Mouse (Mus musculus) spleen, adult 2 months (tissue): ENCODE results near the gene Nt5m. TPM values are rescaled to one million over a fixed set of nuclear protein-coding genes. Genes with fewer than 3 reads are reported as not detected.

Source experiments
- DNase-seq, 2 experiments: peaks; one replicate each; pipeline versions ENCODE4 v3.0.0 to v3.0.0-alpha.2; 2012 to 2021; ENCODE audit warnings: low spot score in 2 of 2, low read depth in 1 of 2
- H3K27ac ChIP-seq: fragments of 200-500 bp; 2 replicates; pipeline ENCODE4 v1.5.1; 2012; ENCODE audit warnings: low read length, inconsistent platforms; ENCODE audit not compliant: insufficient read depth
- H3K27me3 ChIP-seq: fragments of 200-500 bp; 2 replicates; pipeline ENCODE4 v1.6.1; 2012; ENCODE audit warnings: mild to moderate bottlenecking, moderate library complexity, low read length, inconsistent platforms; ENCODE audit not compliant: control insufficient read depth, insufficient read depth
- H3K36me3 ChIP-seq: fragments of 200-500 bp; 2 replicates; pipeline ENCODE4 v1.6.1; 2012; ENCODE audit warnings: mild to moderate bottlenecking, low read length, inconsistent platforms; ENCODE audit not compliant: control insufficient read depth, insufficient read depth
- H3K4me1 ChIP-seq: fragments of 200-500 bp; 2 replicates; pipeline ENCODE4 v1.6.1; 2011; ENCODE audit warnings: inconsistent platforms; ENCODE audit not compliant: control insufficient read depth, insufficient read depth, insufficient read length
- H3K4me3 ChIP-seq: fragments of 200-500 bp; 2 replicates; pipeline ENCODE4 v1.5.1; 2011; ENCODE audit warnings: mild to moderate bottlenecking, inconsistent platforms; ENCODE audit not compliant: insufficient read depth, insufficient read length; ENCODE audit errors: extremely low read depth
- CTCF ChIP-seq: fragments of 200-500 bp; IDR thresholded peaks from 2 replicates; pipeline ENCODE4 v1.5.1; 2011; ENCODE audit warnings: mild to moderate bottlenecking, inconsistent platforms; ENCODE audit not compliant: insufficient read depth, insufficient read length, insufficient replicate concordance; ENCODE audit errors: extremely low read depth
- POLR2A ChIP-seq: fragments of 200-500 bp; IDR thresholded peaks from 2 replicates; pipeline ENCODE4 v1.6.1; 2011; ENCODE audit warnings: low read depth, low read length, inconsistent platforms
- WGBS: fragments of 180-500 bp; shearing (Covaris S2); methylation state at CpG from one replicate; pipeline ENCODE4 v1.1.7; 2018; 5-methylcytosine and 5-hydroxymethylcytosine counted together
- polyA plus RNA-seq: library from polyadenylated mRNA; depleted of rRNA; stranded (reverse); fragments of >200 nt; gene quantifications from 2 replicates; pipeline ENCODE4 v1.2.3, GENCODE M21; 2012; rRNA removed

Nt5m gene
- polyA plus RNA-seq = 16.2 and 16.7 TPM in 2 replicates

DNA sequence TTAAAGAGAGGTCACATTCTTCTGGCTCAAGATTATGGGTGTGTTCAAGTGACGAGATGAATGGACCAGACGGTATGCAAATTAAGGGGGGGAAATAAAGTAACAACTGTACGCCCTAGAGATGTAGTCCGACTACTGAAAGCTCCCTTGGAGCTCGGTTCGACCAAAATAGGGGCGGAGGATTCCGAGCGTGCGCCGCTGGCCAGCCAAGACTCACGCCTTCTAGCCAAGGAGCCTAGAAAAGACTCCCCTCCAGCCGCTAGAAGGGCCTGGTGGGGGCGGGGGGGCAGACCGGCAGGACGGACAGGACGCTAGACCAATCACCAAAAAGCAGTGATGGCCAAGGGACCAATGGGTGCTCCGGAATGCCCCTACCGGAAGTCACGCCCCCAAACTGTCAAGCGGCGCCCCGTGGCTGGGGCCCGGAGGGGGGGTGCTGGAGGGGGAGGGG lies at the start of gene Nt5m:
Gene Nt5m (plus strand): TSS at position 440 of the 451 bp plus-strand sequence.
- under 1% methylated on average over 24 of the region's 24 CpGs for WGBS
- Histone ChIP-seq H3K4me3 (peak within 1 kb of the TSS; percentile 100), H3K4me1 (peaks cover 3% of the 10 kb centered on the region), H3K27ac (peak within 1 kb of the TSS; percentile 99), H3K36me3 (peaks cover 5% of the 10 kb centered on the region; the same call in 1 of the 2 replicates), H3K27me3 (no peaks in the 10 kb centered on the region)
- TF ChIP-seq POLR2A (no peak), CTCF (no peak)
- peak; percentile 90 to 91 for DNase-seq

GRCm38 (mm10) chr11:59793390-59793789 lies 45.9 kb upstream of the Nt5m start:
- TF ChIP-seq CTCF = no peak
- no peak for TF ChIP-seq POLR2A

DNA sequence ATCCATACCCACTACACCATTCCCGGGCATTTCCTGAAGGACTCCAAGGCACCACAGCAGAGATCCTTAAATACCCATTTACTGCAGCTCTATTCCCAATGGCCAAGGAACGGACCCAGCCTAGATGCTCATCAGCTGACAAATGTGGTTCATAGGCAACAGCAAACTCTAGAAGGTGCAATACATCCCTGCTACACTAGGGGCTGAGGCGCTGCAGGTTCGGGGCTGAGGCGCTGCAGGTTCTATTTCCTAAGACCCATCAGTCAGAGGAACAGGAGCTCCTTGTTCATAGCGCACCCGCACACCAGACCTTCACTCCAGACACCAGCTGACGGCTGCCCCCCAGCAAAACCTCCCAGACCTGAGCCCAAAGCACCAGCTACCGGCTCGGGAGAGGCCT lies 38.8 kb upstream of the Nt5m start:
- H3K27me3 ChIP-seq = no peaks in the 10 kb centered on the region
- no peak for DNase-seq
- H3K4me3 ChIP-seq = no peak overlapping the region
- H3K4me1 ChIP-seq = no peaks in the 10 kb centered on the region
- H3K36me3 ChIP-seq = peaks cover 79% of the 10 kb centered on the region
- 96% methylated on average over 10 of the region's 10 CpGs for WGBS
- TF ChIP-seq CTCF = no peak
- TF ChIP-seq POLR2A = no peak
- no peak overlapping the region for H3K27ac ChIP-seq

More at GRCm38 (mm10) chr11:59793390-59793789, 45.9 kb upstream of the Nt5m start:
- no peak overlapping the region for H3K27ac ChIP-seq
- no peaks in the 10 kb centered on the region for H3K4me1 ChIP-seq
- H3K4me3 ChIP-seq = no peak overlapping the region
- H3K36me3 ChIP-seq = peaks cover 42% of the 10 kb centered on the region
- no peak for DNase-seq
- no peaks in the 10 kb centered on the region for H3K27me3 ChIP-seq
- WGBS = 87% methylated on average over 6 of the region's 6 CpGs

DNA sequence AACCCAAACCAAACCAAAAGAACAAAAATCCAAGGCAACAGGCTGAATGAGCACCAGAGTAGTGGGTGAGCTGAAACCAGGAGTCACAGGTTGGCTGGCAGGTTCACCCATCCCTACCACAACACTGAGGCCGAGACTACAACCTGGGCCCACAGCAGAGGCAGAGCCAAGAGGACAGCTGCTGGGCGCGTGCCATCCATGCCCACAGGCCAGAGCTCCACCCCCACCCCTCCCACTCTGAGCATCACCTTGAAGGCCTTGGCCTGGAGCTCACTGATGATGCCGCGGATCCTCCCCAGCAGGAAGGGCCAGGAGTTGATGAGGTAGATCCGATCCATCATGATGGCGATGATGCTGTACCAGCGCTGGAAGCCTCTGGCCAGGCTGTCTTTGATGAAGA lies 37.4 kb upstream of the Nt5m start:
- TF ChIP-seq CTCF (no peak), POLR2A (no peak)
- 98% methylated on average over 8 of the region's 8 CpGs for whole genome bisulfite sequencing
- H3K36me3 ChIP-seq = peaks cover 85% of the 10 kb centered on the region
- no peak overlapping the region for H3K27ac ChIP-seq
- no peaks in the 10 kb centered on the region for H3K27me3 ChIP-seq
- DNase-seq = no peak
- H3K4me3 ChIP-seq = no peak overlapping the region
- H3K4me1 ChIP-seq = no peaks in the 10 kb centered on the region

- TF ChIP-seq CTCF (no peak), POLR2A (no peak)
Observed at GRCm38 (mm10) chr11:59803516-59803915, 35.7 kb upstream of the Nt5m start.

GRCm38 (mm10) chr11:59804409-59805110 lies 34.7 kb upstream of the Nt5m start:
- DNase-seq = no peak
- TF ChIP-seq CTCF (no peak), POLR2A (no peak)
- Histone ChIP-seq H3K27ac (no peak overlapping the region), H3K4me1 (peaks cover 4% of the 10 kb centered on the region; the same call in 1 of the 2 replicates), H3K36me3 (peaks cover 70% of the 10 kb centered on the region), H3K27me3 (no peaks in the 10 kb centered on the region), H3K4me3 (no peak overlapping the region)
- 92% methylated on average over 22 of the region's 22 CpGs for WGBS

More at GRCm38 (mm10) chr11:59803516-59803915, 35.7 kb upstream of the Nt5m start:
- H3K4me1 ChIP-seq = peaks cover under 1% of the 10 kb centered on the region; the same call in 1 of the 2 replicates
- H3K36me3 ChIP-seq = peaks cover 81% of the 10 kb centered on the region
- no peaks in the 10 kb centered on the region for H3K27me3 ChIP-seq
- no peak overlapping the region for H3K27ac ChIP-seq
- H3K4me3 ChIP-seq = no peak overlapping the region
- DNase-seq = no peak
- 94% methylated on average over 14 of the region's 14 CpGs for WGBS

DNA sequence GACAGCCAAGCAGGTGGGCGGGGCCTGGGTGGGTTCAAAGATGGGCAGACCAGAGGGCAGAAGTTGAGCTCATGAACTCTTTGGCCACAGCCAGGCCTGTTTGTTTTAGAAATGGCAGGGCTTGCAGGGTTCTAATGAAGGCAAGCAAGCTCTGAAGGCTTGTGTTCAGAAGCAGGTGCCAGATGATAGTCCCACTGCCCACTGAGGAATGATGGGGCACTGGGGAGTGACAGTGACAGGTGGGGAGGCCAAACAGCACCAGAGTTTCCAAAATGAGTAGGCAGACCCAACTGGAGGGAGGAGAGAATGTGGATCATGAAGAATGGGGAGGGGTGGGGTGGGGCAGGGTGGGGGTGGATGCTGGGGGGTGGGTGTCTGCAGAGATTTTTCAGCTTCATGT lies 34.0 kb upstream of the Nt5m start:
- H3K27me3 ChIP-seq = no peaks in the 10 kb centered on the region
- H3K4me1 ChIP-seq = peaks cover 4% of the 10 kb centered on the region; the same call in 1 of the 2 replicates
- TF ChIP-seq POLR2A (no peak), CTCF (no peak)
- 86% methylated on average over 1 of the region's 1 CpGs for WGBS
- peaks cover 64% of the 10 kb centered on the region for H3K36me3 ChIP-seq
- DNase-seq = no peak
- H3K4me3 ChIP-seq = no peak overlapping the region
- H3K27ac ChIP-seq = no peak overlapping the region
